Mouse (Mus musculus): ENCODE data around the gene Nyap1. TPM values are rescaled to one million over a fixed set of nuclear protein-coding genes. Genes with fewer than 3 reads are reported as not detected.

Gene Nyap1
- polyA plus RNA-seq, 1 experiment from 2014 or later = 1.5 TPM

- no peak overlapping the region for H3K27ac ChIP-seq (replicated peaks; ENCODE audit: low read depth, low read length)
- H3K4me2 ChIP-seq (ENCODE audit: low read depth, low read length) = no peak overlapping the region
- no peak for DNase-seq (ENCODE audit: low spot score)
- WGBS = 59% methylated on average over 6 of the region's 6 CpGs
- H3K27me3 ChIP-seq (replicated peaks; ENCODE audit: control insufficient read depth, insufficient read depth, low read length) = no peaks in the 10 kb centered on the region
- H3K9ac ChIP-seq (ENCODE audit: low read depth, low read length) = no peak overlapping the region
- no peaks in the 10 kb centered on the region for H3K4me1 ChIP-seq (ENCODE audit: control insufficient read depth, insufficient read depth, low read length)
- no peak for ATAC-seq (ENCODE audit: low read depth)
- no peak overlapping the region for H3K4me3 ChIP-seq (ENCODE audit: low read depth, low read length)
- H3K36me3 ChIP-seq (ENCODE audit: control insufficient read depth, insufficient read depth, low read length) = no peaks in the 10 kb centered on the region
- H3K9me3 ChIP-seq (ENCODE audit: control insufficient read depth, low read length) = no peaks in the 10 kb centered on the region
Observed at GRCm38 (mm10) chr5:137705242-137705641, 36.2 kb downstream of the Nyap1 start.

- no peak overlapping the region for H3K9ac ChIP-seq (ENCODE audit: low read depth, low read length)
- no peak overlapping the region for H3K27ac ChIP-seq (replicated peaks; ENCODE audit: low read depth, low read length)
- no peak for ATAC-seq (ENCODE audit: low read depth)
- H3K4me1 ChIP-seq (ENCODE audit: control insufficient read depth, insufficient read depth, low read length) = no peaks in the 10 kb centered on the region
- no peak overlapping the region for H3K4me2 ChIP-seq (ENCODE audit: low read depth, low read length)
- DNase-seq (ENCODE audit: low spot score) = no peak
- H3K4me3 ChIP-seq (ENCODE audit: low read depth, low read length) = no peak overlapping the region
- H3K9me3 ChIP-seq (ENCODE audit: control insufficient read depth, low read length) = no peaks in the 10 kb centered on the region
- H3K36me3 ChIP-seq (ENCODE audit: control insufficient read depth, insufficient read depth, low read length) = no peaks in the 10 kb centered on the region
- no peaks in the 10 kb centered on the region for H3K27me3 ChIP-seq (replicated peaks; ENCODE audit: control insufficient read depth, insufficient read depth, low read length)
- 50% methylated on average over 2 of the region's 2 CpGs for WGBS
Observed at GRCm38 (mm10) chr5:137699850-137700249, 41.6 kb downstream of the Nyap1 start.

GRCm38 (mm10) chr5:137699080-137699479, 42.3 kb downstream of the Nyap1 start:
- Histone ChIP-seq H3K9me3 (ENCODE audit: control insufficient read depth, low read length) (no peaks in the 10 kb centered on the region), H3K4me2 (ENCODE audit: low read depth, low read length) (no peak overlapping the region), H3K27me3 (replicated peaks; ENCODE audit: control insufficient read depth, insufficient read depth, low read length) (no peaks in the 10 kb centered on the region), H3K4me3 (ENCODE audit: low read depth, low read length) (no peak overlapping the region), H3K4me1 (ENCODE audit: control insufficient read depth, insufficient read depth, low read length) (no peaks in the 10 kb centered on the region), H3K36me3 (ENCODE audit: control insufficient read depth, insufficient read depth, low read length) (no peaks in the 10 kb centered on the region), H3K9ac (ENCODE audit: low read depth, low read length) (no peak overlapping the region), H3K27ac (replicated peaks; ENCODE audit: low read depth, low read length) (no peak overlapping the region)
- 75% methylated on average over 3 of the region's 3 CpGs for WGBS
- no peak for DNase-seq (ENCODE audit: low spot score)
- no peak for ATAC-seq (ENCODE audit: low read depth)

- Histone ChIP-seq H3K4me3 (ENCODE audit: low read depth, low read length) (no peak overlapping the region), H3K9me3 (ENCODE audit: control insufficient read depth, low read length) (no peaks in the 10 kb centered on the region), H3K27me3 (replicated peaks; ENCODE audit: control insufficient read depth, insufficient read depth, low read length) (no peaks in the 10 kb centered on the region), H3K27ac (replicated peaks; ENCODE audit: low read depth, low read length) (no peak overlapping the region), H3K9ac (ENCODE audit: low read depth, low read length) (no peak overlapping the region), H3K4me1 (ENCODE audit: control insufficient read depth, insufficient read depth, low read length) (no peaks in the 10 kb centered on the region), H3K36me3 (ENCODE audit: control insufficient read depth, insufficient read depth, low read length) (no peaks in the 10 kb centered on the region), H3K4me2 (ENCODE audit: low read depth, low read length) (no peak overlapping the region)
- 75% methylated on average over 4 of the region's 4 CpGs for WGBS
- ATAC-seq (ENCODE audit: low read depth) (no peak), DNase-seq (ENCODE audit: low spot score) (no peak)
Observed at GRCm38 (mm10) chr5:137695930-137696329, 45.5 kb downstream of the Nyap1 start.

GRCm38 (mm10) chr5:137694796-137695195, 46.6 kb downstream of the Nyap1 start:
- no peak overlapping the region for H3K9ac ChIP-seq (ENCODE audit: low read depth, low read length)
- 61% methylated on average over 3 of the region's 3 CpGs for WGBS
- no peak for ATAC-seq (ENCODE audit: low read depth)

GRCm38 (mm10) chr5:137691881-137692280, 49.5 kb downstream of the Nyap1 start:
- Histone ChIP-seq H3K36me3 (ENCODE audit: control insufficient read depth, insufficient read depth, low read length) (no peaks in the 10 kb centered on the region), H3K4me1 (ENCODE audit: control insufficient read depth, insufficient read depth, low read length) (no peaks in the 10 kb centered on the region), H3K9ac (ENCODE audit: low read depth, low read length) (no peak overlapping the region), H3K4me3 (ENCODE audit: low read depth, low read length) (no peak overlapping the region), H3K27ac (replicated peaks; ENCODE audit: low read depth, low read length) (no peak overlapping the region), H3K4me2 (ENCODE audit: low read depth, low read length) (no peak overlapping the region), H3K9me3 (ENCODE audit: control insufficient read depth, low read length) (no peaks in the 10 kb centered on the region), H3K27me3 (replicated peaks; ENCODE audit: control insufficient read depth, insufficient read depth, low read length) (no peaks in the 10 kb centered on the region)
- no peak for ATAC-seq (ENCODE audit: low read depth)
- WGBS = 70% methylated on average over 1 of the region's 1 CpGs
- DNase-seq (ENCODE audit: low spot score) = no peak

More at GRCm38 (mm10) chr5:137694796-137695195, 46.6 kb downstream of the Nyap1 start:
- no peaks in the 10 kb centered on the region for H3K27me3 ChIP-seq (replicated peaks; ENCODE audit: control insufficient read depth, insufficient read depth, low read length)
- H3K4me3 ChIP-seq (ENCODE audit: low read depth, low read length) = no peak overlapping the region
- H3K36me3 ChIP-seq (ENCODE audit: control insufficient read depth, insufficient read depth, low read length) = no peaks in the 10 kb centered on the region
- no peak overlapping the region for H3K27ac ChIP-seq (replicated peaks; ENCODE audit: low read depth, low read length)
- no peak overlapping the region for H3K4me2 ChIP-seq (ENCODE audit: low read depth, low read length)
- H3K4me1 ChIP-seq (ENCODE audit: control insufficient read depth, insufficient read depth, low read length) = no peaks in the 10 kb centered on the region
- DNase-seq (ENCODE audit: low spot score) = peak; percentile 38
- H3K9me3 ChIP-seq (ENCODE audit: control insufficient read depth, low read length) = no peaks in the 10 kb centered on the region

GRCm38 (mm10) chr5:137690531-137690930, 50.9 kb downstream of the Nyap1 start:
- H3K27ac ChIP-seq (replicated peaks; ENCODE audit: low read depth, low read length) = no peak overlapping the region
- ATAC-seq (ENCODE audit: low read depth) (no peak), DNase-seq (ENCODE audit: low spot score) (no peak)
- no peaks in the 10 kb centered on the region for H3K27me3 ChIP-seq (replicated peaks; ENCODE audit: control insufficient read depth, insufficient read depth, low read length)
- no peaks in the 10 kb centered on the region for H3K36me3 ChIP-seq (ENCODE audit: control insufficient read depth, insufficient read depth, low read length)
- no peaks in the 10 kb centered on the region for H3K9me3 ChIP-seq (ENCODE audit: control insufficient read depth, low read length)
- H3K4me2 ChIP-seq (ENCODE audit: low read depth, low read length) = no peak overlapping the region
- no peak overlapping the region for H3K9ac ChIP-seq (ENCODE audit: low read depth, low read length)
- no peaks in the 10 kb centered on the region for H3K4me1 ChIP-seq (ENCODE audit: control insufficient read depth, insufficient read depth, low read length)
- no peak overlapping the region for H3K4me3 ChIP-seq (ENCODE audit: low read depth, low read length)
- WGBS = 56% methylated on average over 9 of the region's 9 CpGs

GRCm38 (mm10) chr5:137689974-137690373, 51.4 kb downstream of the Nyap1 start:
- Histone ChIP-seq H3K36me3 (ENCODE audit: control insufficient read depth, insufficient read depth, low read length) (no peaks in the 10 kb centered on the region), H3K9ac (ENCODE audit: low read depth, low read length) (no peak overlapping the region), H3K9me3 (ENCODE audit: control insufficient read depth, low read length) (no peaks in the 10 kb centered on the region), H3K4me2 (ENCODE audit: low read depth, low read length) (no peak overlapping the region), H3K4me1 (ENCODE audit: control insufficient read depth, insufficient read depth, low read length) (no peaks in the 10 kb centered on the region), H3K27ac (replicated peaks; ENCODE audit: low read depth, low read length) (no peak overlapping the region), H3K27me3 (replicated peaks; ENCODE audit: control insufficient read depth, insufficient read depth, low read length) (no peaks in the 10 kb centered on the region), H3K4me3 (ENCODE audit: low read depth, low read length) (no peak overlapping the region)
- ATAC-seq (ENCODE audit: low read depth) (no peak), DNase-seq (ENCODE audit: low spot score) (no peak)
- 81% methylated on average over 3 of the region's 3 CpGs for WGBS

GRCm38 (mm10) chr5:137686127-137686790, 55.1 kb downstream of the Nyap1 start:
- ATAC-seq (ENCODE audit: low read depth) (no peak), DNase-seq (ENCODE audit: low spot score) (no peak)
- Histone ChIP-seq H3K27ac (replicated peaks; ENCODE audit: low read depth, low read length) (no peak overlapping the region), H3K4me3 (ENCODE audit: low read depth, low read length) (no peak overlapping the region), H3K9me3 (ENCODE audit: control insufficient read depth, low read length) (no peaks in the 10 kb centered on the region), H3K4me1 (ENCODE audit: control insufficient read depth, insufficient read depth, low read length) (peaks cover 10% of the 10 kb centered on the region), H3K4me2 (ENCODE audit: low read depth, low read length) (no peak overlapping the region), H3K36me3 (ENCODE audit: control insufficient read depth, insufficient read depth, low read length) (0 out of 2 replicates have a peak, but pooled peaks cover 4% of the 10 kb centered on the region), H3K27me3 (replicated peaks; ENCODE audit: control insufficient read depth, insufficient read depth, low read length) (no peaks in the 10 kb centered on the region), H3K9ac (ENCODE audit: low read depth, low read length) (no peak overlapping the region)
- WGBS = 82% methylated on average over 6 of the region's 6 CpGs

Measured in embryonic facial prominence, embryonic 14.5 days (tissue).